Mouse (Mus musculus) brain, embryonic 14.5 days (tissue): Measurements from ENCODE around the gene Akr1b7.

Source experiments
- CTCF ChIP-seq: fragments of 200-500 bp; IDR thresholded peaks from 2 replicates; pipeline ENCODE4 v1.5.1; 2012; ENCODE audit warnings: inconsistent platforms, mild to moderate bottlenecking, moderate library complexity, borderline replicate concordance; ENCODE audit not compliant: insufficient read depth, insufficient read length; ENCODE audit errors: extremely low read depth
- POLR2A ChIP-seq: fragments of 200-500 bp; IDR thresholded peaks from 2 replicates; pipeline ENCODE4 v1.6.1; 2012; ENCODE audit warnings: mild to moderate bottlenecking, inconsistent platforms, borderline replicate concordance; ENCODE audit not compliant: poor library complexity, insufficient read depth, insufficient read length, severe bottlenecking; ENCODE audit errors: extremely low read depth

- TF ChIP-seq CTCF = no peak
- no peak for TF ChIP-seq POLR2A
These were observed 26.9 kb downstream of the Akr1b7 start for GRCm38 (mm10) chr6:34439006-34439405.
